Mouse (Mus musculus) heart, postnatal 0 days (tissue): Measurements from ENCODE around the gene Paf1. TPM values are rescaled to one million over a fixed set of nuclear protein-coding genes. Genes with fewer than 3 reads are reported as not detected.

ENCODE experiments used
- ATAC-seq: fragments of 200-750 bp; cut with Nextera tagmentation; 2 replicates; pipeline ENCODE4 v1.8.0; 2017; ENCODE audit warnings: low read depth, moderate number of reproducible peaks, moderate library complexity; ENCODE audit not compliant: insufficient read depth
- DNase-seq: peaks from one replicate; pipeline ENCODE4 v3.0.0-alpha.2; 2016; ENCODE audit warnings: low spot score
- H3K27ac ChIP-seq: fragments of 300-500 bp; sonication (generic); 2 replicates; pipeline ENCODE4 v1.5.1; 2014; ENCODE audit warnings: low read depth, mild to moderate bottlenecking
- H3K27me3 ChIP-seq: fragments of 300-500 bp; sonication (generic); 2 replicates; pipeline ENCODE4 v1.6.1; 2014; ENCODE audit warnings: low read length, mixed read lengths; ENCODE audit not compliant: control insufficient read depth, insufficient read depth
- H3K36me3 ChIP-seq: fragments of 300-500 bp; sonication (generic); replicated peaks from 2 replicates; pipeline ENCODE4 v1.6.1; 2014; ENCODE audit warnings: low read length, mixed read lengths; ENCODE audit not compliant: control insufficient read depth, insufficient read depth
- H3K4me1 ChIP-seq: fragments of 300-500 bp; sonication (generic); 2 replicates; pipeline ENCODE4 v1.6.1; 2014; ENCODE audit warnings: antibody characterized with exemption; ENCODE audit not compliant: control insufficient read depth, insufficient read depth
- H3K4me2 ChIP-seq: fragments of 300-500 bp; sonication (generic); 2 replicates; pipeline ENCODE4 v1.6.1; 2014; ENCODE audit warnings: low read depth, mild to moderate bottlenecking, low read length, moderate library complexity
- H3K4me3 ChIP-seq: fragments of 300-500 bp; sonication (generic); 2 replicates; pipeline ENCODE4 v1.5.1; 2014; ENCODE audit warnings: low read depth, low read length
- H3K9ac ChIP-seq: fragments of 300-500 bp; sonication (generic); replicated peaks from 2 replicates; pipeline ENCODE4 v1.6.1; 2014; ENCODE audit warnings: low read depth, low read length, mixed read lengths
- H3K9me3 ChIP-seq: fragments of 300-500 bp; sonication (generic); replicated peaks from 2 replicates; pipeline ENCODE4 v1.6.1; 2016; ENCODE audit warnings: low read length; ENCODE audit not compliant: control insufficient read depth
- CTCF ChIP-seq: IDR thresholded peaks from 2 replicates; pipeline ENCODE4 v1.5.1; 2016; ENCODE audit warnings: antibody characterized with exemption, control low read depth, low read depth
- EP300 ChIP-seq: IDR thresholded peaks from 2 replicates; pipeline ENCODE4 v1.6.1; 2016; ENCODE audit warnings: antibody characterized with exemption, low read depth
- WGBS: fragments of 180-500 bp; shearing (Covaris S2); extraction: QIAGEN DNeasy Blood & Tissue Kit; methylation state at CpG from one replicate; pipeline ENCODE4 v1.1.7; 2014; 5-methylcytosine and 5-hydroxymethylcytosine counted together
- polyA plus RNA-seq: library from polyadenylated mRNA; unstranded; fragments of >200 nt; fragmentation: Nextera tagmentation; extraction: Ambion mirVana; gene quantifications from 2 replicates; pipeline ENCODE4 v1.2.1, GENCODE M21; 2015
- total RNA-seq: library from RNA; depleted of rRNA; stranded (reverse); fragments of >200 nt; gene quantifications from 2 replicates; pipeline ENCODE4 v1.2.3, GENCODE M21; 2014; ENCODE audit warnings: low replicate concordance

The Paf1 gene
- total and polyA plus RNA-seq, 2 experiments from 2014 or later = 29.8 to 56.5 TPM

- Histone ChIP-seq H3K4me3 (no peak overlapping the region), H3K9ac (no peak overlapping the region), H3K27ac (no peak overlapping the region), H3K36me3 (0 out of 2 replicates have a peak, but pooled peaks cover 3% of the 10 kb centered on the region), H3K4me1 (peaks cover 67% of the 10 kb centered on the region), H3K9me3 (no peaks in the 10 kb centered on the region), H3K4me2 (no peak overlapping the region), H3K27me3 (no peaks in the 10 kb centered on the region)
- DNase-seq (no peak), ATAC-seq (no peak)
- WGBS = 19% methylated on average over 1 of the region's 1 CpGs
- TF ChIP-seq CTCF (no peak), EP300 (no peak)
These were observed 37.8 kb downstream of the Paf1 start for GRCm38 (mm10) chr7:28430512-28430911.

DNA sequence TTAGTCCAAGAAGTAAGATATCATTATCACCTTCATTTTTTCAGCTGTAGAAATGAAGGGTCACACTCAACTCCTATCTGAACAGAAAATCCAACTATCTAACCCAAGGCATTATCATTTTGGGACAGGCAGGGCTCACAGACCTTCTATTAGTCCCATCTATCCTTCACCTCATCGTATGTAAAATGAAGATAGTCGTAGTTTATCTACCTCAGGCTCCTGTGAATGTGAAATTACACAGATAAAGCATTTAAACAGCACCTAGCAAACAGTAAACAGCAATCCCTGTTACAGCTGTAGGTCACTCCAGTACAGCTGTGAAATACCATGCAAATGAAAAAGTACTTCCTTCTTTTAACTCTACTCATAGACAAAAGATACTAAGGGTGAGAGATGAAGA is 39.5 kb downstream of the Paf1 start:
- Histone ChIP-seq H3K9ac (peak overlapping the region; percentile 18; the same call in 1 of the 2 replicates), H3K27ac (peak overlapping the region; percentile 74), H3K4me3 (no peak overlapping the region), H3K4me1 (peaks cover 67% of the 10 kb centered on the region), H3K36me3 (0 out of 2 replicates have a peak, but pooled peaks cover 3% of the 10 kb centered on the region), H3K9me3 (no peaks in the 10 kb centered on the region), H3K4me2 (peak overlapping the region; percentile 24), H3K27me3 (no peaks in the 10 kb centered on the region)
- ATAC-seq (no peak), DNase-seq (no peak)
- WGBS = 48% methylated on average over 2 of the region's 2 CpGs
- TF ChIP-seq EP300 (no peak), CTCF (no peak)

DNA sequence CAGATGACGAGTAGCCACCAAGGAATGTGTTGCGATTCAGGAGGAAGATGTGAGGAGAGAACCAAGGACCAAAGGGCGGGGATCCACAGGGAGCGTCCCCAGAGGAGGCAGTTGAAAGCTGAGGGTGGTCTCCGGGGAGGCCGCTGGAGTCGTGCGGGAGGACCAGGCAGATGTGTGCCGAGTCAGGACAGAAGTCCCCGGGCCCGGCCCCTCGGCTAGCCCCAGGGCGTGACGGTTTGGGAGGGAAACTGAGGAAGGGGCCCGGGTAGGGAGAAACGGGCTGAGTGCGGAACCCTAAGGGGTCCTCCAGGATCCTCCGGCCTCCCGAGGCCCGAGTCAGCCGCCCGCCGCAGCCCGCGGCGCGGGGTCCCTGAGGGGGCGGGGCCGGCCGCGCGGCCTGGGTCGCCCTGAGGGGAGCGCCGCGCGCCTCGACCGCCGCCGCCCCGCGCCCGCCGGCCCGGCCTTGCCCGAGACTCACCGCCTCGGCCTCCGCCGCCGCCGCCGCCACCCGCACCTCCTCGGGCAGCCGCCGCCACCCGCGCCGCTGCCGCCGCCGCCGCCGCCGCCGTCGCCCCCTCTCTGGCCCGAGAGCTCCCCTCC is 43.0 kb downstream of the Paf1 start:
- 2% methylated on average over 18 of the region's 70 CpGs for WGBS
- Histone ChIP-seq H3K4me3 (peak overlapping the region; percentile 85), H3K27me3 (no peaks in the 10 kb centered on the region), H3K27ac (peak overlapping the region; percentile 69), H3K9me3 (no peaks in the 10 kb centered on the region), H3K4me1 (peaks cover 47% of the 10 kb centered on the region), H3K9ac (peak overlapping the region; percentile 96), H3K4me2 (peak overlapping the region; percentile 87), H3K36me3 (0 out of 2 replicates have a peak, but pooled peaks cover 2% of the 10 kb centered on the region)
- DNase-seq = no peak
- TF ChIP-seq CTCF = no peak
- peak; percentile 1; the same call in 1 of the 2 replicates for ATAC-seq

GRCm38 (mm10) chr7:28436271-28436904 is 43.6 kb downstream of the Paf1 start:
- Histone ChIP-seq H3K9ac (peak overlapping the region; percentile 96), H3K4me3 (peak overlapping the region; percentile 85), H3K27me3 (no peaks in the 10 kb centered on the region), H3K36me3 (no peaks in the 10 kb centered on the region), H3K4me2 (peak overlapping the region; percentile 87), H3K27ac (peak overlapping the region; percentile 82), H3K9me3 (no peaks in the 10 kb centered on the region), H3K4me1 (peaks cover 40% of the 10 kb centered on the region)
- ATAC-seq = peak; percentile 97
- 0% methylated on average over 44 of the region's 64 CpGs for WGBS
- TF ChIP-seq CTCF (peak; percentile 71), EP300 (no peak)
- DNase-seq = peak; percentile 100

DNA sequence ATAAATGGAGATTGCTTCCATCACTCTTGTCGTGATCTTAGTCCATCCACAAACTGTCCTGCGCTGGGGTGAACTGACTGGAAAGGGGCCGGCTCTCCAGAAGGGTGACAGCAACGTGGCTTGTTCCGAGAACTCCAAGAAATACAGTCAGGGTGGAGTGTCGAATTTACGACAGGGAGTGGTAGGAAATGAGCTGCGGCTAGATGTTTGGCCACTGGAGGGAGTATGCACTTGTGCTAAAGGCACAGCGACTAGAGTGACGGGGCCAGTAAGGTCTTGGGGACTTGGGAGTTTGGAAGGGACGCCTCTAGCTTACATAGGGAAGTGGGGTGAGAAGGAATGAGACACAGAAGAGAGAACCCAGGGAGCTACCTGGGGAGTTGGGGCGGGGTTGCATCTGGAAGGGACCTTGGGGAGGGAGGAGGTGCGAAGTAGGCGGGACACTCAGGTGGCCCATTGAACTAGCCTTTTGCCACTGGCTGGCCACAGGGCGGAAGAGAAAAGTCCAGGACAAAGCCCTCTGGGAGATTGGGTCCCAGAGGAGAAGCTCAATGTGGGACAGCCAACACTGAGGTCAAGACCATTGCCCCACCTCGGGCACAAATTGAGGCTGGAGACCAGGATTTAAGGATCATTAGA is 44.3 kb downstream of the Paf1 start, which contains the start of gene Gmfg:
TSS of gene Gmfg (plus strand) at position 516 of the 639 bp plus-strand sequence.
- Histone ChIP-seq H3K4me3 (peak within 1 kb of the TSS; percentile 85), H3K9ac (peak within 1 kb of the TSS; percentile 36), H3K9me3 (no peaks in the 10 kb centered on the region), H3K4me1 (peaks cover 34% of the 10 kb centered on the region), H3K4me2 (peak within 1 kb of the TSS; percentile 74), H3K27ac (peak within 1 kb of the TSS; percentile 82), H3K36me3 (no peaks in the 10 kb centered on the region), H3K27me3 (no peaks in the 10 kb centered on the region)
- DNase-seq (peak; percentile 89), ATAC-seq (peak; percentile 34)
- 2% methylated on average over 16 of the region's 16 CpGs for WGBS
- TF ChIP-seq EP300 (no peak), CTCF (peak; percentile 83)
